Mouse (Mus musculus): ENCODE measurements around the gene Arfgap3.
"Not testable (repeated sequence)": the region's sequence is repeated elsewhere in the genome, so short reads cannot be mapped to it uniquely, and the experiment has no call there.

- not testable (repeated sequence) for TF ChIP-seq CTCF (IDR thresholded peaks at IDR 0.05; ENCODE audit: control insufficient read depth, insufficient read depth, low read length); POLR2A (IDR thresholded peaks at IDR 0.05; ENCODE audit: borderline replicate concordance, control insufficient read depth, low read depth, low read length)
Measured at GRCm38 (mm10) chr15:83269985-83270384, 80.1 kb downstream of the Arfgap3 start.

Data from bone marrow, adult 2 months (tissue).